Mouse (Mus musculus) heart, adult 18-20 months (tissue): ENCODE measurements around the gene Olfr371. TPM values are rescaled to one million over a fixed set of nuclear protein-coding genes. Genes with fewer than 3 reads are reported as not detected.

ENCODE experiments used
- DNase-seq, 2 experiments: peaks; one replicate each; pipeline ENCODE4 v3.0.0; 2021 to 2022; ENCODE audit warnings: mixed read lengths in 1 of 2
- long read RNA-seq, 2 experiments: library from polyadenylated mRNA; stranded (forward); transcript quantifications; one replicate each; pipeline ENCODE4 v2.0.0; 2021
- total RNA-seq, 2 experiments: library from RNA; stranded (reverse); gene quantifications; 2 replicates each; pipeline ENCODE4 v1.2.3; 2021

Gene Olfr371
- not detected for total RNA-seq
- long read RNA-seq, experiment 1: 0 reads
- long read RNA-seq, experiment 2: 0 reads

DNA sequence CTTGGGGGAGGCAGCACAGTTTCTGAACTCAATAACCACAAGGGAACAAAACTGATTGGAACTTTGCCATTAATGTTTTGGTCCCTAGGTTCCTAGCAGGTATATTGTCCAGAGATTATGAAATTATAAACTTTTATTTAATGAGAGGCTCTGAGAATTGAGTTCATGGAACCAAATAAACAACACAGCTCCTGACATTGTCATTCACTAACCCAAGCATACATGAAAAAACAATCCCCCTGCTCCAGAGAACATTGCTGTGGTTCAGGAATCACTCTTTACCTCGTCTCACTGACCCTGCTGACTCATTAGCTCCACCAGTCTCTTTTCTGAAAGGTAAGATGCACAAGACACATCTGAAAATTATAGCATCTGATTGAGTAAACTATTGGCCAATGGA, at the start of gene Olfr371:
Gene Olfr371 (plus strand): TSS at position 301 of the 400 bp plus-strand sequence.
- no peak for DNase-seq

DNA sequence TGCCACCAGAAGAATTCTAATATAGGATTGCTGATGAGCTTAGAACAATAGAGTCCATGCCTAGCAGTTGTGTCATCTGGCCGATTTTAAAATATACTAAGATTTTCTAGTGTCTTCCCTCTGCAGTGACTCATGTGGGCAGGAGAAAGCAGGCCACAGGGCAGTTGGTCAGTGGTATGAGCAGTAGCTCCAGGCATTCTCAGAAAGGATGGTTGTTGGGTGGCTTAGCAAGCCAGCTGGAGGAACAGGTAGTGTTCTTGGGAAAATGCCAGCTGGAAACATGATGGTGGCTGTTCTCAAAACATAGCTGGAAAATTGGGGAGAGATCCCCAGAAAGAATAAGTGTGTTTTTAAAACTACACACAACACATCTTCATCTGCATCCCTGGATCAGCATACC, 33.4 kb upstream of the Olfr371 start:
- DNase-seq: no peak

DNA sequence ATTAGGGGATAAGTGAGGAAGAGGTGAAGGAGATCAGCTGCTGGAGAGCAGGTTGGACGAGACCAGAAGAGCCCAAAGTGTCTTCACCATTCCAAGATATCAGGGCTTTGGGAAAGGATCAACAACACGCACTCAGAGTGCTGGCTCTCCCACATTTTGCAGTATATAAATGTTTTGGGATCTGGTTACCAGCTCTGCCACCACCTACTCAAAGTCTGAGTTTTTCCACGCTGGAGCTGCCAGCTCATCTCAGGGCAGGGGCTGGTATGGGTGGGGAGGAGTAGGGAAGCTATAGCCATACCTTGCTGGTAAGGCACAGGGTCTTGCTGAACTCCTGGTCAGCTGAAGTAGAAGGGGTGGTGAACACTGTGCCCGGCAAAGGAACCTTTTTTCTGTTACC, 5.6 kb upstream of the Olfr371 start:
- DNase-seq: no peak

DNA sequence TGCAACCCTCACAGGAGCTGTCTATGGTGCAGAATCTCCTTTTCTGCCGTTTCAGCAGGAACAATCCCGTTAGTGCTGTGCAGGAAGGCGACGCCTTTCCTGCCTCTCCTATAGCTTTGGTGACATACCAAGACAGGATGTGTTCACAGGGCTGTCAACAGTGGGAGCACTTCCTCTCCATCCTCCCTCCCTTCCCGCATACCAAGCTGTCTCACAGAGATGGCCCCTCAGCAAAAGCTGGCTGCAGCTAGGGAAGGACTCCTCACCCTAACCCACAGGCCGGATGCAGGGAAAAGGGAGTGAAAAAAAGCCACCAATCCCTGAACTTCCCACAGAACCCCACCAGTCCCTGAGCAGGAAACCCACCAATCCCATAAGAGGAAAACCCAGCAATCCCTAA, 4.8 kb upstream of the Olfr371 start:
- DNase-seq: peak; percentile 6 to 33

DNA sequence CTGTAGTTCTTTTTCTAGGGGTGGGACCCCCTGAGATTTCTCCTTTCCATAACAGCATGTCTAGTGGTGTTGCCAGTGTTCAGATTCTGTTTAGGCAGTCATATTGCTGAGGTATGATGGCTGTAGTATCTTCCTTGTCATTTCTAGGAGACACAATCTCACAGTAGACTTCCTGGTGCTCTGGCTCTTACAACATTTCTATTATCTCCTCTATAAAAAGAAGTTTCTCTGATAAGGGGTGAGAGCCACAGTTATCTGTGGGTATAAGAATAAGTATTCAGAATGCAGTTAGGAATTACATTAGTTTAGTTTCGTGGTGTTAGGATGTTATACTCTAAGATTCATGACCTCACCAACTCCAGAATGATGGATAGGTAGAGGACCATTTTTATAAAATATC, 1.5 kb downstream of the Olfr371 start:
- DNase-seq: no peak

Other genes with a start within 250 kb of the Olfr371 start
- 10 to 100 TPM; 11.0 to 13.9 TPM for gene Junb, start 247.3 kb upstream of the Olfr371 start, total RNA-seq
- 1 to 10 TPM; 2.7 TPM for gene Hook2, start 235.4 kb upstream of the Olfr371 start, total RNA-seq
- gene Best2, start 211.5 kb upstream of the Olfr371 start, total RNA-seq: not detected
- gene Asna1, start 200.7 kb upstream of the Olfr371 start, total RNA-seq: 10 to 100 TPM; 64.7 to 67.3 TPM
- 10 to 100 TPM; 84.5 to 87.7 TPM for gene Trir, start 199.2 kb upstream of the Olfr371 start, total RNA-seq
- gene Tnpo2, start 189.1 kb upstream of the Olfr371 start, total RNA-seq: 10 to 100 TPM; 24.1 to 31.2 TPM
- 1 to 10 TPM; 2.7 to 3.2 TPM for gene Fbxw9, start 165.9 kb upstream of the Olfr371 start, total RNA-seq
- not detected for gene Gm5741, start 158.0 kb upstream of the Olfr371 start, total RNA-seq
- 10 to 100 TPM; 36.5 to 36.6 TPM for gene Dhps, start 154.2 kb upstream of the Olfr371 start, total RNA-seq
- 10 to 100 TPM; 42.1 to 47.3 TPM for gene Wdr83os, start 145.2 kb upstream of the Olfr371 start, total RNA-seq
- 10 to 100 TPM; 28.7 to 34.6 TPM for gene Wdr83, start 144.7 kb upstream of the Olfr371 start, total RNA-seq
- 10 to 100 TPM; 27.6 to 27.7 TPM for gene Man2b1, start 142.7 kb upstream of the Olfr371 start, total RNA-seq
- gene Zfp791, start 102.9 kb upstream of the Olfr371 start, total RNA-seq: 1 to 10 TPM; 1.7 to 2.4 TPM
- not detected for gene Cks1brt, start 74.1 kb upstream of the Olfr371 start, total RNA-seq
- gene Orc6, start 73.6 kb downstream of the Olfr371 start, total RNA-seq: 1 to 10 TPM; 5.8 to 6.8 TPM
- 10 to 100 TPM; 69.0 to 71.6 TPM for gene Vps35, start 73.8 kb downstream of the Olfr371 start, total RNA-seq
- gene Mylk3, start 160.4 kb downstream of the Olfr371 start, total RNA-seq: 100 to 1,000 TPM; 473 to 486 TPM
- 10 to 100 TPM; 18.1 to 19.4 TPM for gene 4921524J17Rik, start 206.8 kb downstream of the Olfr371 start, total RNA-seq